Mouse (Mus musculus) heart, postnatal 14 days (tissue): ENCODE measurements around the gene Irx6. TPM values are rescaled to one million over a fixed set of nuclear protein-coding genes. Genes with fewer than 3 reads are reported as not detected.

ENCODE experiments used
- DNase-seq, 2 experiments: peaks; one replicate each; pipeline ENCODE4 v3.0.0; 2021 to 2022
- intact Hi-C: fragments of 180-260 bp; cut with DNase I; formaldehyde crosslinking; loops from one replicate; pipeline ENCODE4 v1.15.1; 2025
- total RNA-seq, 2 experiments: library from RNA; stranded (reverse); gene quantifications; 2 replicates each; pipeline ENCODE4 v1.2.3; 2021

The Irx6 gene
- total RNA-seq, 2 experiments from 2014 or later = not detected

DNA sequence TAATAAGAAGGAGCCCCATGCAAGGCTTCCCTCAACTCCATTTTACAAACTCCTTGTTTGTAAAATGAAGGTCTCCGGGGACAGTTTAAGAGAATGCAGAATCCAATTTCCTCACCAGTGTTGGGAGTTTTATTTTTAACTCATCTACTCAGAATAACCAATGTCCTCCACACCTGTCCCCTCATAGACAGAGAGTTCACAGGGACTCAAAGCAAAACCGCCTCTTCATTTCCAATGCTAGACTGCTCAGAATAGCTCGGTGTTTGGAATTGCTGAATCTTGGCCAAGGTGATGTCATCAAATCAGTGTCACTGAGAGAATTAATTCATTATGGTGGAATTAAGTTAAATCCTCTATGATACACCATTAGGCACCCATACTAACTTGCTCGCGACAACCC, 44.0 kb downstream of the Irx6 start:
- no peak for DNase-seq
- intact Hi-C loops = no loop called here

GRCm38 (mm10) chr8:92721266-92721935, 47.3 kb downstream of the Irx6 start:
- intact Hi-C loops = loop anchor here (2.0 to 5.0 kb wide), 3 partner anchors 75 to 359 kb away; no protein-coding TSS in a partner anchor
- DNase-seq = peak; percentile 64 to 73

- DNase-seq = no peak
- intact Hi-C loops = loop anchor here (2.0 to 5.0 kb wide), 3 partner anchors 75 to 359 kb away; no protein-coding TSS in a partner anchor
Measured at GRCm38 (mm10) chr8:92721936-92722321, 47.8 kb downstream of the Irx6 start.

GRCm38 (mm10) chr8:92723320-92723719, 49.2 kb downstream of the Irx6 start:
- intact Hi-C loops = loop anchor here (5.0 kb wide), 1 partner anchor 231 kb away; no protein-coding TSS in a partner anchor
- DNase-seq = no peak

DNA sequence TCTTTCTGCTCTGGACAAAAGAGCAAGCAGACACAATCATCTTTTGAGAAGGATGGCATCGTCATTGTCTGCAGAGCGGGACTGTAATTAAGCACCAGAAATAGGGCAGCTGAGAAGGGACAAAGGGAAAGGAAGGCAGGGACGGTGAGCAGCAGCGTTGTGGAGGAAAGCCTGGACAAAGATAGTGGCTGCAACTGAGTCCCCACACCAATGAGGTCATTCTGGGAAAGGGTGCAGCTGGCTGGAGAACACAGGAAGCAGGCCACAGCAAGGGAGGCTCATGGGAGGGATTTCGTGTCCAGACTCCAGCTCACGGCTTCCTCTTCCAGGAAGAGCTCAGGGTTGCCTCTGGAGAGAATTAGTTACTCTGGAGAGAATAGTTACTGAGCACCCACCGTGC, 49.9 kb downstream of the Irx6 start:
- DNase-seq = peak; percentile 28 to 44
- intact Hi-C loops = loop anchor here (5.0 kb wide), 1 partner anchor 232 kb away; no protein-coding TSS in a partner anchor

- no peak for DNase-seq
- intact Hi-C loops = loop anchor here (5.0 kb wide), 1 partner anchor 232 kb away; no protein-coding TSS in a partner anchor
Measured at GRCm38 (mm10) chr8:92724359-92724758, 50.3 kb downstream of the Irx6 start.

Other genes starting within 250 kb of the Irx6 start
- 100 to 1,000 TPM; 132 to 154 TPM for gene Mmp2, start 153.0 kb downstream of the Irx6 start, total RNA-seq
- 1 to 10 TPM; 1.6 to 1.9 TPM for gene Lpcat2, start 181.1 kb downstream of the Irx6 start, total RNA-seq
- under 1 TPM; 0.22 to 0.29 TPM for gene Capns2, start 227.1 kb downstream of the Irx6 start, total RNA-seq